Mouse (Mus musculus): ENCODE measurements at regions not wholly inside any gene's neighbourhood (a gene's known extent, or its start where the extent isn't known, plus 50 kb on each side); places are given as distances from the start of the nearest gene placed in this dataset.

DNA sequence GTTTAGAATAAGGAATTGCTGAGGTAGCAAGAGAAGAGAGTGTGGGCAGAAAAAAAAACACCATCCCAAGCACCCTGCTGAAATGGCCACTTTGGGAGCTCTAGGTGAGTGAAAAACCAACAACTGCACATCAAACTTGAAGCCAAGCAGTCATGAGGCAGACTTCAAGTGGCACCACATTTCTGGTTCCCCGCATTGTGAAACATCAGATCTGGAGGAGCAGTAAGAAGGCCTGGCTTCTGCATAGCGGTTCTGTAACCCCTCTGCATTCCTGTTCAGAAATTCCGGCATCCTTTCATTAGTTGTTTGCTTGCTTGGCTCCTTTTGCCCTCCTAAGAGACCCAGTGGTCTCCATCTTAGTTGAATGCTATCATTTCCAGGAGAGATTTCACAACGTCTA lies 247.7 kb downstream of the Lmx1a start:
- no peak for TF ChIP-seq POLR2A (IDR thresholded peaks at IDR 0.05; ENCODE audit: borderline replicate concordance, extremely low read depth, low read depth, low read length)
- no peak for TF ChIP-seq CTCF (IDR thresholded peaks at IDR 0.05; ENCODE audit: insufficient read depth, low read length)
